Mouse (Mus musculus) forebrain, embryonic 11.5 days (tissue): Measurements from ENCODE around the gene Taf3. TPM values are rescaled to one million over a fixed set of nuclear protein-coding genes. Genes with fewer than 3 reads are reported as not detected.

ENCODE experiments used
- ATAC-seq: fragments of 200-750 bp; cut with Nextera tagmentation; replicated peaks from 2 replicates; pipeline ENCODE4 v1.8.0; 2017; ENCODE audit warnings: moderate TSS enrichment; ENCODE audit not compliant: low FRiP score
- DNase-seq: peaks from one replicate; pipeline ENCODE4 v3.0.0-alpha.2; 2017; ENCODE audit warnings: low spot score
- H3K27ac ChIP-seq: fragments of 300-500 bp; sonication (generic); 2 replicates; pipeline ENCODE4 v1.5.1; 2014; ENCODE audit warnings: low read depth, low read length
- H3K27me3 ChIP-seq: fragments of 300-500 bp; sonication (generic); 2 replicates; pipeline ENCODE4 v1.6.1; 2014; ENCODE audit warnings: mild to moderate bottlenecking, low read length, mixed read lengths; ENCODE audit not compliant: control insufficient read depth, insufficient read depth
- H3K36me3 ChIP-seq: fragments of 300-500 bp; sonication (generic); 2 replicates; pipeline ENCODE4 v1.6.1; 2014; ENCODE audit warnings: mild to moderate bottlenecking, low read length, moderate library complexity, mixed read lengths; ENCODE audit not compliant: control insufficient read depth, insufficient read depth
- H3K4me1 ChIP-seq: fragments of 300-500 bp; sonication (generic); replicated peaks from 2 replicates; pipeline ENCODE4 v1.6.1; 2014; ENCODE audit warnings: low read length, mixed read lengths; ENCODE audit not compliant: control insufficient read depth, insufficient read depth
- H3K4me2 ChIP-seq: fragments of 300-500 bp; sonication (generic); 2 replicates; pipeline ENCODE4 v1.6.1; 2014; ENCODE audit warnings: low read depth, mild to moderate bottlenecking, low read length, moderate library complexity, mixed read lengths; ENCODE audit not compliant: severe bottlenecking
- H3K4me3 ChIP-seq: fragments of 300-500 bp; sonication (generic); 2 replicates; pipeline ENCODE4 v1.5.1; 2014; ENCODE audit warnings: low read depth, low read length
- H3K9ac ChIP-seq: fragments of 300-500 bp; sonication (generic); 2 replicates; pipeline ENCODE4 v1.6.1; 2014; ENCODE audit warnings: low read length
- H3K9me3 ChIP-seq: fragments of 300-500 bp; sonication (generic); 2 replicates; pipeline ENCODE4 v1.6.1; 2016; ENCODE audit warnings: low read length, mixed read lengths; ENCODE audit not compliant: control insufficient read depth
- WGBS: fragments of 180-500 bp; shearing (Covaris S2); extraction: QIAGEN DNeasy Blood & Tissue Kit; methylation state at CpG from one replicate; pipeline ENCODE4 v1.1.7; 2014; 5-methylcytosine and 5-hydroxymethylcytosine counted together
- polyA plus RNA-seq: library from polyadenylated mRNA; unstranded; fragments of >200 nt; fragmentation: Nextera tagmentation; extraction: Ambion mirVana; gene quantifications from 2 replicates; pipeline ENCODE4 v1.2.1, GENCODE M21; 2014

Gene Taf3
- polyA plus RNA-seq, 1 experiment from 2014 or later, result 18.8 TPM

- ATAC-seq (no peak), DNase-seq (no peak)
- Histone ChIP-seq H3K27me3 (no peaks in the 10 kb centered on the region), H3K4me3 (no peak overlapping the region), H3K9ac (no peak overlapping the region), H3K4me1 (0 out of 2 replicates have a peak, but pooled peaks cover 2% of the 10 kb centered on the region), H3K4me2 (no peak overlapping the region), H3K36me3 (no peaks in the 10 kb centered on the region), H3K27ac (no peak overlapping the region), H3K9me3 (no peaks in the 10 kb centered on the region)
- 86% methylated on average over 7 of the region's 7 CpGs for WGBS
These were observed 18.6 kb downstream of the Taf3 start for GRCm38 (mm10) chr2:10029755-10030154.

GRCm38 (mm10) chr2:10024264-10024663, 24.1 kb downstream of the Taf3 start:
- Histone ChIP-seq H3K27ac (no peak overlapping the region), H3K4me1 (0 out of 2 replicates have a peak, but pooled peaks cover 2% of the 10 kb centered on the region), H3K9ac (no peak overlapping the region), H3K4me3 (no peak overlapping the region), H3K36me3 (no peaks in the 10 kb centered on the region), H3K4me2 (no peak overlapping the region), H3K27me3 (no peaks in the 10 kb centered on the region), H3K9me3 (no peaks in the 10 kb centered on the region)
- 91% methylated on average over 6 of the region's 6 CpGs for WGBS
- no peak for DNase-seq
- no peak for ATAC-seq

- ATAC-seq (no peak), DNase-seq (no peak)
- no peak overlapping the region for H3K9ac ChIP-seq
- H3K27me3 ChIP-seq, result no peaks in the 10 kb centered on the region
- H3K9me3 ChIP-seq, result no peaks in the 10 kb centered on the region
- H3K4me3 ChIP-seq, result no peak overlapping the region
- no peaks in the 10 kb centered on the region for H3K4me1 ChIP-seq
- H3K27ac ChIP-seq, result no peak overlapping the region
- 92% methylated on average over 11 of the region's 11 CpGs for WGBS
- no peak overlapping the region for H3K4me2 ChIP-seq
- H3K36me3 ChIP-seq, result no peaks in the 10 kb centered on the region
These were observed 27.1 kb downstream of the Taf3 start for GRCm38 (mm10) chr2:10021296-10021695.

- Histone ChIP-seq H3K4me2 (no peak overlapping the region), H3K4me1 (no peaks in the 10 kb centered on the region), H3K4me3 (no peak overlapping the region), H3K36me3 (no peaks in the 10 kb centered on the region), H3K27me3 (no peaks in the 10 kb centered on the region), H3K9me3 (no peaks in the 10 kb centered on the region), H3K27ac (no peak overlapping the region), H3K9ac (no peak overlapping the region)
- ATAC-seq, result no peak
- 87% methylated on average over 10 of the region's 10 CpGs for WGBS
- DNase-seq, result no peak
These were observed 33.3 kb downstream of the Taf3 start for GRCm38 (mm10) chr2:10014951-10015635.

- Histone ChIP-seq H3K36me3 (no peaks in the 10 kb centered on the region), H3K9ac (no peak overlapping the region), H3K4me1 (no peaks in the 10 kb centered on the region), H3K27me3 (no peaks in the 10 kb centered on the region), H3K9me3 (no peaks in the 10 kb centered on the region), H3K4me3 (no peak overlapping the region), H3K27ac (no peak overlapping the region), H3K4me2 (no peak overlapping the region)
- 37% methylated on average over 7 of the region's 7 CpGs for whole genome bisulfite sequencing
- DNase-seq (no peak), ATAC-seq (peak; percentile 51; the same call in 1 of the 2 replicates)
These were observed 38.0 kb downstream of the Taf3 start for GRCm38 (mm10) chr2:10010263-10010909.

- no peaks in the 10 kb centered on the region for H3K4me1 ChIP-seq
- H3K36me3 ChIP-seq, result no peaks in the 10 kb centered on the region
- no peak overlapping the region for H3K4me2 ChIP-seq
- ATAC-seq (no peak), DNase-seq (no peak)
- H3K27me3 ChIP-seq, result no peaks in the 10 kb centered on the region
- no peak overlapping the region for H3K27ac ChIP-seq
- H3K4me3 ChIP-seq, result no peak overlapping the region
- H3K9ac ChIP-seq, result no peak overlapping the region
- WGBS, result 85% methylated on average over 13 of the region's 13 CpGs
- H3K9me3 ChIP-seq, result no peaks in the 10 kb centered on the region
These were observed 38.6 kb downstream of the Taf3 start for GRCm38 (mm10) chr2:10009671-10010254.

- ATAC-seq (no peak), DNase-seq (no peak)
- Histone ChIP-seq H3K9me3 (no peaks in the 10 kb centered on the region), H3K9ac (no peak overlapping the region), H3K4me3 (no peak overlapping the region), H3K4me1 (no peaks in the 10 kb centered on the region), H3K36me3 (no peaks in the 10 kb centered on the region), H3K4me2 (no peak overlapping the region), H3K27ac (no peak overlapping the region), H3K27me3 (no peaks in the 10 kb centered on the region)
- WGBS, result 90% methylated on average over 4 of the region's 4 CpGs
These were observed 39.8 kb downstream of the Taf3 start for GRCm38 (mm10) chr2:10008593-10008992.

- H3K27me3 ChIP-seq, result no peaks in the 10 kb centered on the region
- WGBS, result 90% methylated on average over 8 of the region's 8 CpGs
These were observed 43.3 kb downstream of the Taf3 start for GRCm38 (mm10) chr2:10004960-10005621.

More at GRCm38 (mm10) chr2:10004960-10005621, 43.3 kb downstream of the Taf3 start:
- no peaks in the 10 kb centered on the region for H3K4me1 ChIP-seq
- H3K36me3 ChIP-seq, result no peaks in the 10 kb centered on the region
- H3K9ac ChIP-seq, result no peak overlapping the region
- no peak overlapping the region for H3K4me3 ChIP-seq
- DNase-seq, result no peak
- H3K27ac ChIP-seq, result no peak overlapping the region
- no peak overlapping the region for H3K4me2 ChIP-seq
- no peak for ATAC-seq
- no peaks in the 10 kb centered on the region for H3K9me3 ChIP-seq
